Mouse (Mus musculus): Measurements from ENCODE around the gene Pi16. TPM values are rescaled to one million over a fixed set of nuclear protein-coding genes. Genes with fewer than 3 reads are reported as not detected.

Pi16 gene
- polyA plus RNA-seq, 1 experiment from 2014 or later, result 2.2 TPM

DNA sequence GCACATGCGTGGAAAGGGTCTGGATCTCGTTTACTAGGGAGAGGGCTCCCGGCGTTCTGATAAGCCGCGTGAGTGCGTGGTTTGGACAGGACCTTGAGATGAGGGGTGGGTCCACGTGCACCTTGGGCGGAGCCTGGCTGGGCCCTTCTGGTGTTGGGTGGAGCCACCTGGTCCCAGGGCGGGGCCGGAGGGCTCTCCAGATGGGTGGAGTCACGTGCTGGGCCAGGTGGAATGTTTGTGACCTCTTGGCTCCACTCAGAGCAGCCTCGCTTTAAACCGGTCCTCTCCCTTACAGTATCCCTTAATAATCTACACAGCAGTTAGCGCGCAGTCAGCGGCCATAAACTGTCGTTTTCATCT, 5.1 kb downstream of the Pi16 start:
- H3K4me1 ChIP-seq (ENCODE audit: insufficient read depth), result no peaks in the 10 kb centered on the region; the same call in 1 of the 2 replicates
- H3K4me2 ChIP-seq (ENCODE audit: low read depth, low read length), result no peak overlapping the region; the same call in 1 of the 2 replicates
- H3K36me3 ChIP-seq (replicated peaks; ENCODE audit: insufficient read depth, low read length), result no peaks in the 10 kb centered on the region
- ATAC-seq, result peak; percentile 71
- WGBS (ENCODE audit: insufficient replicate concordance), result 49% methylated on average over 18 of the region's 18 CpGs
- peak; percentile 52 for DNase-seq
- 0 out of 2 replicates have a peak, but pooled peaks cover 9% of the 10 kb centered on the region for H3K27me3 ChIP-seq (ENCODE audit: insufficient read depth, low read length)
- H3K9ac ChIP-seq (replicated peaks), result no peak overlapping the region
- no peak overlapping the region for H3K27ac ChIP-seq (ENCODE audit: low read depth)
- H3K4me3 ChIP-seq (ENCODE audit: low read depth, low read length), result no peak overlapping the region
- H3K9me3 ChIP-seq (ENCODE audit: low read length), result no peaks in the 10 kb centered on the region
- TF ChIP-seq CTCF (IDR thresholded peaks at IDR 0.05; ENCODE audit: low read depth), result no peak
- TF ChIP-seq EP300 (IDR thresholded peaks at IDR 0.05; ENCODE audit: low read depth), result no peak

DNA sequence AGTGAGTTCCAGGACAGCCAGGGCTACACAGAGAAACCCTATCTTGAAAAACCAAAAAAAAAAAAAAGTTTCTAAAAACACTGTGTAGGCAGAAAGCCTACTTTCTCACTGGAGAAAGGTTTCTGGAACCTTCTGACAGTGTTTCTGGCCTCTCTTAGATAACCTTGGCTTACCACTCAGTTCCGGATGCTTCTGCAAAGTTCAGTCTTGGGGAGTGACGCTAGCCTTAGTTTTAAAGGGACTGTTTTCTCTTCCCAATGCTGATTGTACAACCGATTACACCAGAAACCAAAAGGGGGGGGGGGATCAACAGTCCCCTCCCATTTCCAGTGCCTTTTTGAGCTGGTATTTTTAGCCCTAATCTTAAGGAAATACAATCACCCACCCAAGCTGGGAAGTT, 6.1 kb downstream of the Pi16 start:
- Histone ChIP-seq H3K27ac (ENCODE audit: low read depth) (no peak overlapping the region), H3K27me3 (ENCODE audit: insufficient read depth, low read length) (0 out of 2 replicates have a peak, but pooled peaks cover 9% of the 10 kb centered on the region), H3K4me2 (ENCODE audit: low read depth, low read length) (no peak overlapping the region), H3K4me3 (ENCODE audit: low read depth, low read length) (no peak overlapping the region), H3K9ac (replicated peaks) (no peak overlapping the region), H3K4me1 (ENCODE audit: insufficient read depth) (no peaks in the 10 kb centered on the region; the same call in 1 of the 2 replicates), H3K9me3 (ENCODE audit: low read length) (no peaks in the 10 kb centered on the region), H3K36me3 (replicated peaks; ENCODE audit: insufficient read depth, low read length) (no peaks in the 10 kb centered on the region)
- 53% methylated on average over 3 of the region's 3 CpGs for WGBS (ENCODE audit: insufficient replicate concordance)
- DNase-seq (no peak), ATAC-seq (no peak)
- TF ChIP-seq CTCF (IDR thresholded peaks at IDR 0.05; ENCODE audit: low read depth) (no peak), EP300 (IDR thresholded peaks at IDR 0.05; ENCODE audit: low read depth) (peak; percentile 16; the same call in 1 of the 2 replicates)

DNA sequence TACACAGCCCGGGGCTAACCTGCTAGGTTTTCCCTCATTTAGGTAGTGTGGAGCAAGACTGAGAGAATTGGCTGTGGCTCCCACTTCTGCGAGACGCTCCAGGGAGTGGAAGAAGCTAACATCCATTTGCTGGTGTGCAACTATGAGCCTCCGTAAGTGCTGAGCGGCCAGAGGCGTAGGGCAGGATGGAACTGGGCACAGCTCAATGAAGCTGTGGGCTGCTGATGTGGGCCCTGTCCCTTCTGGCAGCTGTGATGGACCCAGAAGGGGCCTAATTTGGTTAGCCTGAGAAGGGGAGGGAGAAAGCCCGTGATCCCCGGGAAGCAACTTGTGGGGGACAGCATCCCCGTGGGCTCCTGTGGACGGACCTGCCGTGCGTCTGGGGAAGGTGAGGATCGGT, 8.4 kb downstream of the Pi16 start:
- Histone ChIP-seq H3K27me3 (ENCODE audit: insufficient read depth, low read length) (0 out of 2 replicates have a peak, but pooled peaks cover 9% of the 10 kb centered on the region), H3K9me3 (ENCODE audit: low read length) (no peaks in the 10 kb centered on the region), H3K4me3 (ENCODE audit: low read depth, low read length) (no peak overlapping the region), H3K4me2 (ENCODE audit: low read depth, low read length) (no peak overlapping the region), H3K36me3 (replicated peaks; ENCODE audit: insufficient read depth, low read length) (no peaks in the 10 kb centered on the region), H3K4me1 (ENCODE audit: insufficient read depth) (no peaks in the 10 kb centered on the region), H3K27ac (ENCODE audit: low read depth) (no peak overlapping the region), H3K9ac (replicated peaks) (no peak overlapping the region)
- no peak for TF ChIP-seq CTCF (IDR thresholded peaks at IDR 0.05; ENCODE audit: low read depth)
- TF ChIP-seq EP300 (IDR thresholded peaks at IDR 0.05; ENCODE audit: low read depth), result no peak
- DNase-seq (no peak), ATAC-seq (no peak)
- 77% methylated on average over 13 of the region's 13 CpGs for WGBS (ENCODE audit: insufficient replicate concordance)

DNA sequence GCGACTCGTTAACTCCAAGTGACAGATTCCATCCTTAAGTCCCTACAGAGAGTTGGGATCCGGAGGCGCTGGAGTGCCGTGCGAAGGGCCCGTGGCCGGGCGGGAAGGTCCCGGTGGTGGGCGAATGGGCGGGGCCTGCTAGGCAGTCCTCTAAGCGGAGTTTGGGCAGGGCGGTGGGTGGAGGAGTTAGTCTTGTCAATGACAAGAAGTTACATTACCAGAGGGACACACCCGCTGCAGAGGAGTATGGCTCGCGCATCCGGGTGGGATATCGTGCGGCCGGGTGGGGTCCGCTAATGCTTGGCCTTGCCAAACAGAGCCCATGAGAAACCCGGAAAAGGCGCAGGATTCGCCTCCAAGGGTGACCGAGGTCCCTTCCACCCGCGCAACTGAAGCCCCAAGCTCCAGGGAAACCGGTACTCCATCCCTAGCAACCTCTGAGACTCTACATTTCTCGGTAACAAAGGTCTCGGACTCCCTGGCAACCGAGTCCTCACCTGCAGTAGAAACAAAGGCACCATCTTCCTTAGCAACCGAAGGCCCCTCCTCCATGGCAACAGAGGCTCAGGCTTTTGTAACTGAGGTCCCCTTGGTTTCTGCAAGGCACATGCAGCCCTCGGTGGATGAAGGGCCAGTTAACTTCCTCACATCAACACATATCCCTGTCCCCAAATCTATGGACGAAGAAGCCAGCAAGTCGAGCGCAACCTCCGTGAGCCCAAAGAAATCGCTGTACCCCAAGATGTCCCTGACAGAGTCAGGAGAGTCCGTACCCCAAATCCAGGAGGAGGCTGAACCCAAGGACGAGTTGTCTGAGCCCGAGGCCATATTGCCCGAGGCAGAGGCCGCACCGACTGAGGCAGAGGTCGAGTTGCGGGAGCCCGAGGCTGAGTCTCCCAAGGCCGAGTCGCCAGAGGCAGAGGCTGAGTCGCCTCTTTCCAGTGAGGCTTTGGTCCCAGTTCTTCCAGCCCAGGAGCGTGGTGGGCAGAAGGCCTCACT, 9.3 kb downstream of the Pi16 start:
- Histone ChIP-seq H3K4me1 (ENCODE audit: insufficient read depth) (no peaks in the 10 kb centered on the region), H3K27me3 (ENCODE audit: insufficient read depth, low read length) (0 out of 2 replicates have a peak, but pooled peaks cover 7% of the 10 kb centered on the region), H3K27ac (ENCODE audit: low read depth) (no peak overlapping the region), H3K4me3 (ENCODE audit: low read depth, low read length) (no peak overlapping the region), H3K4me2 (ENCODE audit: low read depth, low read length) (peak overlapping the region; percentile 11; the same call in 1 of the 2 replicates), H3K9ac (replicated peaks) (no peak overlapping the region), H3K9me3 (ENCODE audit: low read length) (no peaks in the 10 kb centered on the region), H3K36me3 (replicated peaks; ENCODE audit: insufficient read depth, low read length) (peaks cover 4% of the 10 kb centered on the region)
- TF ChIP-seq EP300 (IDR thresholded peaks at IDR 0.05; ENCODE audit: low read depth) (no peak), CTCF (IDR thresholded peaks at IDR 0.05; ENCODE audit: low read depth) (no peak)
- no peak for ATAC-seq
- 42% methylated on average over 52 of the region's 52 CpGs for WGBS (ENCODE audit: insufficient replicate concordance)
- DNase-seq, result no peak

DNA sequence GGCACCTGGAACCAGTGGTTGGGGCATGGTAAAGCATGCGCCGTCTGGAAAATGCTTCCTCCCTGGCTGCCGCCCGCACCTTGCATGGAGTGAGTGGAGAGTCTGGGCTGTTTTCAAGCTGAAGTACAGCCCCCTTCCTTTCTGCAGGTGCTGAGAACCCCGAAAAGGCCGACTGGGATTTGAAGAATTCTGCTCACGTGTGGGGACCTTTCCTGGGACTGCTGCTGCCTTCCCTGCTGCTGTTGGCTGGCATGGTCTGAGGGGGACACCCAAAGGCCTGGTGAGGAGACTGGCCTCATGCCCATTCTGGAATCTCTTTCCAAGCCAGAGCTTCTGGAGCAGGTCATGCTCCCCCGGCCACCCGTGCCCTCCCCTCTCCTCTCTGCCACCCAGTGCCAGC, 10.2 kb downstream of the Pi16 start:
- no peak overlapping the region for H3K4me2 ChIP-seq (ENCODE audit: low read depth, low read length)
- TF ChIP-seq CTCF (IDR thresholded peaks at IDR 0.05; ENCODE audit: low read depth), result no peak
- no peak for TF ChIP-seq EP300 (IDR thresholded peaks at IDR 0.05; ENCODE audit: low read depth)
- WGBS (ENCODE audit: insufficient replicate concordance), result 87% methylated on average over 9 of the region's 9 CpGs
- no peaks in the 10 kb centered on the region for H3K4me1 ChIP-seq (ENCODE audit: insufficient read depth)
- H3K4me3 ChIP-seq (ENCODE audit: low read depth, low read length), result no peak overlapping the region
- DNase-seq (no peak), ATAC-seq (no peak)
- H3K27ac ChIP-seq (ENCODE audit: low read depth), result no peak overlapping the region
- peaks cover 12% of the 10 kb centered on the region for H3K36me3 ChIP-seq (replicated peaks; ENCODE audit: insufficient read depth, low read length)
- 0 out of 2 replicates have a peak, but pooled peaks cover 6% of the 10 kb centered on the region for H3K27me3 ChIP-seq (ENCODE audit: insufficient read depth, low read length)
- H3K9me3 ChIP-seq (ENCODE audit: low read length), result no peaks in the 10 kb centered on the region
- H3K9ac ChIP-seq (replicated peaks), result no peak overlapping the region

DNA sequence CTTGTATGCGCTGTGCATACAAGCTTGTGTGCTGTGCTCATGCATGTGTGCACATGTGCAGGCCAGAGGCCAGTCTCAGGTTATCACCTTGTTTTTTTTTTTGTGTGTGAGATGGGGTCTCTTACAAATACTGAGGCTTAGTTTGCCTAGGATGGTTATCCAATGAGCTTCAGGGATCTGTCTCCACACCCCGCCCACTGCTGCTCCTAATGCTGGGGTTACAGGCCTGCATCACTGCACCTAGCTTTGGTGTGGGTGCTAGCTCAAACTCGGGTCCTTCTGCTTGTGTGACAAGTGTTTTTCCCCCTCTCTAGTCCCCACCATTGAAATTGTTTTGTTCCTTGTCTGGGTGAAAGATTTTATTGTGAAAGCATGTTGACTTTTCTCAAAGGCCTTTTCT, 12.7 kb downstream of the Pi16 start:
- H3K4me3 ChIP-seq (ENCODE audit: low read depth, low read length), result no peak overlapping the region
- ATAC-seq (no peak), DNase-seq (no peak)
- no peak overlapping the region for H3K9ac ChIP-seq (replicated peaks)
- peaks cover 32% of the 10 kb centered on the region for H3K36me3 ChIP-seq (replicated peaks; ENCODE audit: insufficient read depth, low read length)
- H3K27ac ChIP-seq (ENCODE audit: low read depth), result no peak overlapping the region
- H3K4me2 ChIP-seq (ENCODE audit: low read depth, low read length), result no peak overlapping the region
- no peaks in the 10 kb centered on the region for H3K4me1 ChIP-seq (ENCODE audit: insufficient read depth)
- H3K9me3 ChIP-seq (ENCODE audit: low read length), result no peaks in the 10 kb centered on the region
- WGBS (ENCODE audit: insufficient replicate concordance), result 83% methylated on average over 3 of the region's 3 CpGs
- H3K27me3 ChIP-seq (ENCODE audit: insufficient read depth, low read length), result 0 out of 2 replicates have a peak, but pooled peaks cover 6% of the 10 kb centered on the region
- TF ChIP-seq CTCF (IDR thresholded peaks at IDR 0.05; ENCODE audit: low read depth) (no peak), EP300 (IDR thresholded peaks at IDR 0.05; ENCODE audit: low read depth) (no peak)
